Mouse (Mus musculus): Measurements from ENCODE around the gene Vmn2r97. TPM values are rescaled to one million over a fixed set of nuclear protein-coding genes. Genes with fewer than 3 reads are reported as not detected.
"Not testable (repeated sequence)": the region's sequence is repeated elsewhere in the genome, so short reads cannot be mapped to it uniquely, and the experiment has no call there.

Gene Vmn2r97
- 0.06 TPM in 1 of 2 replicates, not detected in the other for polyA plus RNA-seq (2015; fragmentation: Nextera tagmentation; extraction: Ambion mirVana)

DNA sequence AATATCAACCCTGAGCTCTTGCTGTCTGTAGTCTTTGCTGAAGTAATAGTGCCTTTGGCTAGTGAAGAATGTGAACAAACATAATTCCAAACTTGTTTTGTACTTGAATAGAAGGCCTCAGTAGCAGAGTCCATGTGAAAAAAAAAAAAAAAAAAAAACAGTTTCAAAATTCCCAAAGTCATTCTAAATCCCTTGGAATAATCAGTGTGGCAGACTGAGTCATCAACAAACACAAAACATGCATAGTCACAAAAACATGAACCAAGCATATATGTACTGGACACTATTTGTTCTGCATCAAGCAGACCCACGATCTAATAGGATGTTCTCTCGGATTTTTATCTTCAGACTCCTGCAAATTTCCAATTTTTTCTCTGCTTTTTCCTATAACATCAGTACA lies at the start of gene Vmn2r97:
TSS of gene Vmn2r97 (plus strand) at position 301 of the 400 bp plus-strand sequence.
- H3K27ac ChIP-seq (replicated peaks); H3K4me2 ChIP-seq; H3K27me3 ChIP-seq; ATAC-seq (ENCODE audit: low read depth); H3K4me1 ChIP-seq (replicated peaks); H3K4me3 ChIP-seq; H3K9me3 ChIP-seq; H3K36me3 ChIP-seq; H3K9ac ChIP-seq: not testable (repeated sequence)
- 81% methylated on average over 2 of the region's 2 CpGs for WGBS

- H3K27me3 ChIP-seq; H3K9ac ChIP-seq; H3K27ac ChIP-seq (replicated peaks); H3K4me1 ChIP-seq (replicated peaks); H3K36me3 ChIP-seq; H3K4me3 ChIP-seq; ATAC-seq (ENCODE audit: low read depth); H3K4me2 ChIP-seq: not testable (repeated sequence)
- 68% methylated on average over 2 of the region's 2 CpGs for WGBS
- peaks cover 16% of the 10 kb centered on the region; the same call in 1 of the 2 replicates for H3K9me3 ChIP-seq
Observed at GRCm38 (mm10) chr17:18882436-18882835, 31.7 kb upstream of the Vmn2r97 start.

DNA sequence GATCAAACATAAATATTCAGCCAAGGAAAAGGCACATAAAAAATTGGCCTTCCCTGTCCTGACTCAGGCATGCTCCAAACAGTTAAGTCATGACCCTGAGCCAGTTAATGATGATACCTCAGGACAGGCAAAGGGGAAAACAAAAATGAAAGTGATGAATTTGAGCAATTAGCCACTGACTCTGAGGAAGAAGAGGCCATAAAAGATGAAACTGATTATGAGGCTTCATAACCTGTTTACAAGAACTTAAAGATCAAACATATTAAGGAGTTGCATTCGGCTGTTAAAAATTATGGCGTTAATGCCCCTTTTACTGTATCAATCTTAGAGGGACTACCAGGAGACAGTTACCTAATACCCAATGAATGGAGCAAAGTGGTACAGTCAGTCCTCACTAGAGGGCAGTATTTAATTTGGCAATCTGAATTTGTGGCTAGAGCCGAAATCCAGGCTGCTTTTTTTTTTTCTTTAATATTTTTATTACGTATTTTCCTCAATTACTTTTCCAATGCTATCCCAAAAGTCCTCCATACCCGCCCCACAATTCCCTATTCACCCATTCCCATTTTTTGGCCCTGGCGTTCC lies 24.3 kb upstream of the Vmn2r97 start:
- Histone ChIP-seq H3K27me3 (no peaks in the 10 kb centered on the region), H3K9ac (no peak overlapping the region), H3K36me3 (no peaks in the 10 kb centered on the region), H3K9me3 (peaks cover 14% of the 10 kb centered on the region; the same call in 1 of the 2 replicates), H3K4me1 (replicated peaks) (no peaks in the 10 kb centered on the region), H3K4me3 (no peak overlapping the region), H3K27ac (replicated peaks) (no peak overlapping the region), H3K4me2 (no peak overlapping the region)
- 87% methylated on average over 6 of the region's 6 CpGs for WGBS
- ATAC-seq (ENCODE audit: low read depth), result no peak

GRCm38 (mm10) chr17:18957800-18958199 lies 43.7 kb downstream of the Vmn2r97 start:
- H3K4me1 ChIP-seq (replicated peaks); H3K9ac ChIP-seq; H3K4me2 ChIP-seq; H3K36me3 ChIP-seq; H3K27me3 ChIP-seq; H3K27ac ChIP-seq (replicated peaks); ATAC-seq (ENCODE audit: low read depth); H3K4me3 ChIP-seq: not testable (repeated sequence)
- H3K9me3 ChIP-seq, result peaks cover 54% of the 10 kb centered on the region
- 77% methylated on average over 1 of the region's 1 CpGs for WGBS

DNA sequence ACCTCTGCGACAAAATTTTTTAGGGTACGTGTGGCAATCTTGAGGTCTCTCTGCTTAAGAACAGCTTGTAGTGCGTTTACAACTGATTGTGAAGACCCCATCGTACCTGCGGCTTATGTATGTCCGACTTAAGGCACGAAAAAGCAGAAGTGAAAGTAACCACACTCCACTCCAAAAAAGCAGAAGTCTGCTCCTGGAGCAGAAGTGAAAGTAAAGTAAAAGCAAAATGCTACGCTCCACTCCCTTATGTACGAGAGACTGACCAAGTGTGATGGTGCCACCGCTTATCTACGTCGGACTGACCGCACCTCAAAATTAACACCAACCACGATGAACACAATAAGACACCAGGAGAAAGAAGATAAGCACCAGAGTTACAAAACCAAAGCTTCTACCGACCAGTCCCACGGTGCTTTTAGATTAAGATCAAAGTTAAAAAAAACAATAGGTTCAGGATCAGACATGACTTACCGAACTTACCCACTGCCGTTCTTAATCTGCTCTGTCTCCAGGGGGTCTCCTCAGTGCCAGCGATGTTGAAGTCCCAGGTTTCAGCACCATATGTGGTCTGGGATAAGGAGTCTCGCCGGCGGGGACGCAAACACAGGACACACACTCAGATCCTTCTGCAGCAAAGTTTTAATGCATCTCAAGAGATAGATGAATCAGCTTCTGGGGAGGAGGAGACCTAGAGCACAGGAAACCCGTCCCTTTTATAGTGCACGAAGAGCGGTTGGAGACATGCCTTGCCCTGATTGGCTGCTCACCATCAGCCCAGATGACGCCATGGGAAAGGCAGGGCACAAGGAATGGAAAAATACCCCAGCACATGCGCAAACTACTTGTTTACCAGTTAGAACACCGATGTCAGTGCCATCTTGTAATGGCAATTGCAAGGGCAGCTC lies 54.5 kb downstream of the Vmn2r97 start:
- Histone ChIP-seq H3K27me3 (no peaks in the 10 kb centered on the region), H3K9me3 (peaks cover 48% of the 10 kb centered on the region), H3K27ac (replicated peaks) (no peak overlapping the region), H3K9ac (no peak overlapping the region), H3K4me3 (no peak overlapping the region), H3K4me1 (replicated peaks) (no peaks in the 10 kb centered on the region), H3K4me2 (no peak overlapping the region), H3K36me3 (no peaks in the 10 kb centered on the region)
- ATAC-seq (ENCODE audit: low read depth), result no peak
- 92% methylated on average over 29 of the region's 29 CpGs for WGBS

Other genes starting within 250 kb of the Vmn2r97 start
- gene Vmn2r98, start 139.2 kb downstream of the Vmn2r97 start, polyA plus RNA-seq (2015; fragmentation: Nextera tagmentation; extraction: Ambion mirVana), result not detected in 2 replicates

Measured in neural tube, embryonic 13.5 days (tissue).